Mouse (Mus musculus) gastrocnemius, adult 2 months (tissue): ENCODE measurements around the gene Tmem265. TPM values are rescaled to one million over a fixed set of nuclear protein-coding genes. Genes with fewer than 3 reads are reported as not detected.

Experiments used
- DNase-seq: peaks from one replicate; pipeline ENCODE4 v3.0.0; 2022
- H3K27ac ChIP-seq: fragments of 200-600 bp; 2 replicates; pipeline ENCODE4 v1.8.1; 2022; ENCODE audit warnings: mild to moderate bottlenecking
- H3K4me3 ChIP-seq: fragments of 200-600 bp; 2 replicates; pipeline ENCODE4 v1.8.1; 2022; ENCODE audit warnings: mild to moderate bottlenecking, moderate library complexity
- CTCF ChIP-seq: fragments of 200-600 bp; IDR thresholded peaks from 2 replicates; pipeline ENCODE4 v1.8.1; 2022; ENCODE audit warnings: antibody characterized with exemption, mild to moderate bottlenecking, moderate library complexity
- intact Hi-C: fragments of 180-260 bp; cut with DNase I; formaldehyde crosslinking; loops from one replicate; pipeline ENCODE4 v1.15.1; 2025
- total RNA-seq, 2 experiments: library from RNA; stranded (reverse); gene quantifications; 2 replicates each; pipeline ENCODE4 v1.2.3; 2021

The Tmem265 gene
- total RNA-seq, 2 experiments from 2014 or later: not detected

GRCm38 (mm10) chr7:127564381-127565150 lies 3.4 kb downstream of the Tmem265 start:
- intact Hi-C loops: no loop called here
- no peak for DNase-seq
- Histone ChIP-seq H3K4me3 (no peak overlapping the region), H3K27ac (no peak overlapping the region)
- no peak for TF ChIP-seq CTCF

GRCm38 (mm10) chr7:127572895-127573471 lies 11.8 kb downstream of the Tmem265 start, which contains the start of gene Phkg2:
TSS of gene Phkg2 (plus strand) at chr7:127573340.
- peak; percentile 94 for DNase-seq
- TF ChIP-seq CTCF: no peak
- Histone ChIP-seq H3K4me3 (peak within 1 kb of the TSS; percentile 88), H3K27ac (peak within 1 kb of the TSS; percentile 89)
- intact Hi-C loops: no loop called here

GRCm38 (mm10) chr7:127573503-127574008 lies 12.4 kb downstream of the Tmem265 start:
- Histone ChIP-seq H3K4me3 (peak overlapping the region; percentile 88), H3K27ac (peak overlapping the region; percentile 89)
- TF ChIP-seq CTCF: no peak
- intact Hi-C loops: no loop called here
- no peak for DNase-seq

- Histone ChIP-seq H3K27ac (peak overlapping the region; percentile 89; the same call in 1 of the 2 replicates), H3K4me3 (peak overlapping the region; percentile 88)
- no peak for TF ChIP-seq CTCF
- intact Hi-C loops: no loop called here
- no peak for DNase-seq
Measured at GRCm38 (mm10) chr7:127574115-127574514, 12.9 kb downstream of the Tmem265 start.

- no peak for DNase-seq
- Histone ChIP-seq H3K4me3 (no peak overlapping the region), H3K27ac (no peak overlapping the region)
- no peak for TF ChIP-seq CTCF
- intact Hi-C loops: no loop called here
Measured at GRCm38 (mm10) chr7:127583260-127583659, 22.1 kb downstream of the Tmem265 start.

- no peak for TF ChIP-seq CTCF
- intact Hi-C loops: loop anchor here (5.0 kb wide), 1 partner anchor 73 kb away; the partner anchor contains the start of gene Srcap
- no peak overlapping the region for H3K4me3 ChIP-seq
- no peak for DNase-seq
- no peak overlapping the region for H3K27ac ChIP-seq
Measured at GRCm38 (mm10) chr7:127585031-127585430, 23.8 kb downstream of the Tmem265 start.

GRCm38 (mm10) chr7:127586149-127586548 lies 25.0 kb downstream of the Tmem265 start:
- no peak for DNase-seq
- TF ChIP-seq CTCF: no peak
- H3K27ac ChIP-seq: no peak overlapping the region
- intact Hi-C loops: loop anchor here (5.0 kb wide), 1 partner anchor 74 kb away; the partner anchor contains the start of gene Srcap
- no peak overlapping the region for H3K4me3 ChIP-seq

- intact Hi-C loops: loop anchor here (5.0 kb wide), 1 partner anchor 75 kb away; the partner anchor contains the start of gene Srcap
- TF ChIP-seq CTCF: no peak
- Histone ChIP-seq H3K4me3 (peak overlapping the region; percentile 93), H3K27ac (peak overlapping the region; percentile 93)
- no peak for DNase-seq
Measured at GRCm38 (mm10) chr7:127587196-127587595, 26.0 kb downstream of the Tmem265 start.

GRCm38 (mm10) chr7:127588011-127588871 lies 27.1 kb downstream of the Tmem265 start, which contains the start of the genes Ccdc189 and Rnf40:
TSS of gene Ccdc189 (minus strand) at chr7:127588595.
TSS of gene Rnf40 (plus strand) at chr7:127588767.
- TF ChIP-seq CTCF: no peak
- Histone ChIP-seq H3K4me3 (peak within 1 kb of the TSS; percentile 93), H3K27ac (peak within 1 kb of the TSS; percentile 93)
- intact Hi-C loops: loop anchor here (5.0 kb wide), 1 partner anchor 76 kb away; the partner anchor contains the start of gene Srcap
- DNase-seq: peak; percentile 94

GRCm38 (mm10) chr7:127588901-127589300 lies 27.7 kb downstream of the Tmem265 start:
- Histone ChIP-seq H3K27ac (peak overlapping the region; percentile 93), H3K4me3 (peak overlapping the region; percentile 93)
- intact Hi-C loops: loop anchor here (5.0 kb wide), 1 partner anchor 77 kb away; the partner anchor contains the start of gene Srcap
- TF ChIP-seq CTCF: no peak
- no peak for DNase-seq

- TF ChIP-seq CTCF: no peak
Measured at GRCm38 (mm10) chr7:127589637-127590036, 28.4 kb downstream of the Tmem265 start.

GRCm38 (mm10) chr7:127591108-127591507 lies 29.9 kb downstream of the Tmem265 start:
- Histone ChIP-seq H3K27ac (no peak overlapping the region), H3K4me3 (no peak overlapping the region)
- no peak for DNase-seq
- intact Hi-C loops: no loop called here
- TF ChIP-seq CTCF: no peak

More at GRCm38 (mm10) chr7:127589637-127590036, 28.4 kb downstream of the Tmem265 start:
- peak overlapping the region; percentile 93; the same call in 1 of the 2 replicates for H3K27ac ChIP-seq
- intact Hi-C loops: loop anchor here (5.0 kb wide), 1 partner anchor 77 kb away; the partner anchor contains the start of gene Srcap
- peak overlapping the region; percentile 93 for H3K4me3 ChIP-seq
- DNase-seq: no peak
